Mouse (Mus musculus): Measurements from ENCODE around the gene 1810065E05Rik. TPM values are rescaled to one million over a fixed set of nuclear protein-coding genes. Genes with fewer than 3 reads are reported as not detected.

Gene 1810065E05Rik
- polyA plus RNA-seq, 1 experiment from 2014 or later, result not detected

GRCm38 (mm10) chr11:58452759-58453158 lies 31.8 kb downstream of the 1810065E05Rik start, which contains the start of gene Lypd9:
TSS of gene Lypd9 (minus strand) at chr11:58452923.
- H3K4me2 ChIP-seq, result no peak within 1 kb of the TSS
- no peak within 1 kb of the TSS for H3K4me3 ChIP-seq
- H3K4me1 ChIP-seq, result no peaks in the 10 kb centered on the region
- WGBS, result 94% methylated on average over 9 of the region's 9 CpGs
- no peak within 1 kb of the TSS for H3K9ac ChIP-seq
- H3K27me3 ChIP-seq, result no peaks in the 10 kb centered on the region
- no peaks in the 10 kb centered on the region for H3K9me3 ChIP-seq
- no peaks in the 10 kb centered on the region for H3K36me3 ChIP-seq
- ATAC-seq (ENCODE audit: insufficient number of reproducible peaks, low FRiP score, low TSS enrichment, low read depth), result no peak
- H3K27ac ChIP-seq, result no peak within 1 kb of the TSS

DNA sequence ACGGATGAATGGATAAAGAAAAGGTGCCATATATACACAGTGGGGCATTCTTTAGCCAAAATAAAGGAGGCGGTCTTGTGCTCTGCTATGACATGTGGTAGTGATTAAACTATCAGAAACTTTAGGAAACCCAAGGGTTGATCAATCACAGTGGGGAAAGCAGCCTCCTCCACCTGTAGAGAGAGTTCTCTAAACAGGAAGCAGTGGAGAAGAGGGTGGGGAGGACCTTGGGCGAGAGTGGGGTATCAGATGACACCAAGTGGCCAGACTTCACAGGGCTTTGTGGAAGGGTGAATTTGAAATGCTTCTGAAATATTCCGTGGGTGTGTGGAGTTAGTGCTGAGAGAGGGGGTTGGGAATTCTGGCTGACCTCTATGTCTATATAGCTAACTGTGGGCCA lies 32.7 kb downstream of the 1810065E05Rik start:
- Histone ChIP-seq H3K9me3 (no peaks in the 10 kb centered on the region), H3K36me3 (no peaks in the 10 kb centered on the region), H3K9ac (no peak overlapping the region), H3K4me2 (no peak overlapping the region), H3K4me3 (no peak overlapping the region), H3K27me3 (no peaks in the 10 kb centered on the region), H3K4me1 (no peaks in the 10 kb centered on the region), H3K27ac (no peak overlapping the region)
- whole genome bisulfite sequencing, result 20% methylated on average over 4 of the region's 4 CpGs
- no peak for ATAC-seq (ENCODE audit: insufficient number of reproducible peaks, low FRiP score, low TSS enrichment, low read depth)

GRCm38 (mm10) chr11:58462170-58462569 lies 41.3 kb downstream of the 1810065E05Rik start, which contains the start of gene Olfr30:
TSS of gene Olfr30 (minus strand) at chr11:58462270.
- Histone ChIP-seq H3K9me3 (no peaks in the 10 kb centered on the region), H3K4me3 (no peak within 1 kb of the TSS), H3K27me3 (no peaks in the 10 kb centered on the region), H3K4me1 (no peaks in the 10 kb centered on the region), H3K4me2 (no peak within 1 kb of the TSS), H3K9ac (no peak within 1 kb of the TSS), H3K27ac (no peak within 1 kb of the TSS), H3K36me3 (no peaks in the 10 kb centered on the region)
- ATAC-seq (ENCODE audit: insufficient number of reproducible peaks, low FRiP score, low TSS enrichment, low read depth), result no peak

Other genes with a start within 250 kb of the 1810065E05Rik start
- 110 and 111 TPM in 2 replicates for gene Mrpl22, start 249.4 kb upstream of the 1810065E05Rik start, polyA plus RNA-seq (2015; fragmentation: Nextera tagmentation; extraction: Ambion mirVana)
- gene Igtp, start 221.6 kb upstream of the 1810065E05Rik start, polyA plus RNA-seq (2015; fragmentation: Nextera tagmentation; extraction: Ambion mirVana), result 6.6 and 12.8 TPM in 2 replicates
- 2.6 and 6.1 TPM in 2 replicates for gene Irgm2, start 221.5 kb upstream of the 1810065E05Rik start, polyA plus RNA-seq (2015; fragmentation: Nextera tagmentation; extraction: Ambion mirVana)
- 2.5 and 2.8 TPM in 2 replicates for gene 4930438A08Rik, start 146.3 kb upstream of the 1810065E05Rik start, polyA plus RNA-seq (2015; fragmentation: Nextera tagmentation; extraction: Ambion mirVana)
- gene Zfp692, start 114.0 kb upstream of the 1810065E05Rik start, polyA plus RNA-seq (2015; fragmentation: Nextera tagmentation; extraction: Ambion mirVana), result 33.3 and 36.4 TPM in 2 replicates
- gene Zfp672, start 90.8 kb upstream of the 1810065E05Rik start, polyA plus RNA-seq (2015; fragmentation: Nextera tagmentation; extraction: Ambion mirVana), result 42.3 and 43.2 TPM in 2 replicates
- 36.8 and 39.9 TPM in 2 replicates for gene Sh3bp5l, start 90.4 kb upstream of the 1810065E05Rik start, polyA plus RNA-seq (2015; fragmentation: Nextera tagmentation; extraction: Ambion mirVana)
- gene Lypd8, start 42.1 kb upstream of the 1810065E05Rik start, polyA plus RNA-seq (2015; fragmentation: Nextera tagmentation; extraction: Ambion mirVana), result 0.21 TPM in 1 of 2 replicates, not detected in the other
- gene Gm12253, start 11.4 kb downstream of the 1810065E05Rik start, polyA plus RNA-seq (2015; fragmentation: Nextera tagmentation; extraction: Ambion mirVana), result not detected in 2 replicates
- not detected in 2 replicates for gene Lypd9, start 31.8 kb downstream of the 1810065E05Rik start, polyA plus RNA-seq (2015; fragmentation: Nextera tagmentation; extraction: Ambion mirVana)
- not detected in 2 replicates for gene Olfr30, start 41.2 kb downstream of the 1810065E05Rik start, polyA plus RNA-seq (2015; fragmentation: Nextera tagmentation; extraction: Ambion mirVana)
- not detected in 2 replicates for gene Olfr332, start 71.4 kb downstream of the 1810065E05Rik start, polyA plus RNA-seq (2015; fragmentation: Nextera tagmentation; extraction: Ambion mirVana)
- not detected in 2 replicates for gene Olfr331, start 81.5 kb downstream of the 1810065E05Rik start, polyA plus RNA-seq (2015; fragmentation: Nextera tagmentation; extraction: Ambion mirVana)
- not detected in 2 replicates for gene Olfr330, start 113.7 kb downstream of the 1810065E05Rik start, polyA plus RNA-seq (2015; fragmentation: Nextera tagmentation; extraction: Ambion mirVana)
- not detected in 2 replicates for gene Olfr329-ps, start 125.3 kb downstream of the 1810065E05Rik start, polyA plus RNA-seq (2015; fragmentation: Nextera tagmentation; extraction: Ambion mirVana)
- not detected in 2 replicates for gene Olfr328, start 134.5 kb downstream of the 1810065E05Rik start, polyA plus RNA-seq (2015; fragmentation: Nextera tagmentation; extraction: Ambion mirVana)
- not detected in 2 replicates for gene Olfr224, start 149.4 kb downstream of the 1810065E05Rik start, polyA plus RNA-seq (2015; fragmentation: Nextera tagmentation; extraction: Ambion mirVana)
- not detected in 2 replicates for gene Olfr325, start 156.6 kb downstream of the 1810065E05Rik start, polyA plus RNA-seq (2015; fragmentation: Nextera tagmentation; extraction: Ambion mirVana)
- gene Olfr324, start 174.0 kb downstream of the 1810065E05Rik start, polyA plus RNA-seq (2015; fragmentation: Nextera tagmentation; extraction: Ambion mirVana), result not detected in 2 replicates
- gene 2210407C18Rik, start 195.0 kb downstream of the 1810065E05Rik start, polyA plus RNA-seq (2015; fragmentation: Nextera tagmentation; extraction: Ambion mirVana), result not detected in 2 replicates
- not detected in 2 replicates for gene Olfr323, start 209.4 kb downstream of the 1810065E05Rik start, polyA plus RNA-seq (2015; fragmentation: Nextera tagmentation; extraction: Ambion mirVana)
- not detected in 2 replicates for gene Trim58, start 219.4 kb downstream of the 1810065E05Rik start, polyA plus RNA-seq (2015; fragmentation: Nextera tagmentation; extraction: Ambion mirVana)
- not detected in 2 replicates for gene Olfr322, start 237.7 kb downstream of the 1810065E05Rik start, polyA plus RNA-seq (2015; fragmentation: Nextera tagmentation; extraction: Ambion mirVana)

Data from limb, embryonic 15.5 days (tissue).